Comparison of ENCODE assay signal across 9 mouse cellular contexts in the genomic region with DNA sequence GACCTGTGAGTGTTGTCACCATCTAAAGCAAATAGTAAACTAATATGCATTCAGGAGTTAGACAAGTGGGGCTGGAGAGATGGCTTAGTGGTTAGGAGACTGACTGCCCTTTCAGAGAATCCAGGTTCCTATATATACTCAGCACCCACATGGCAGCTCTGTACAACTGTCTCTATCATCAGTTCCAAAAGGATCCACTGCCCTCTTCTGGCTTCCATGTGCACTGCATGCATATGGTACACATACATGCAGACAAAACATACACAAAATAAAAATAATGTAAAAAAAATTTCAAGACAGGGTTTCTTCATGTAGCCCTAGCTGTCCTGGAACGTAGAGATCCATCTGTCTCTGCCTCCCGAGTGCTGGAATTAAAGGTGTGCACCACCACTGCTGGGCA. TPM values are rescaled to one million over a fixed set of nuclear protein-coding genes. Genes with fewer than 3 reads are reported as not detected.
A peak's percentile ranks its signal among the peaks of the same experiment; 100 is the strongest.
DNase-seq lines count a peak whose midpoint lies in the region; ATAC-seq lines count a peak whose summit lies in the region.
"Had no signal": no experiment of that assay in that cellular context is flagged by ENCODE, and none has a peak within 500 bp of the region (broad histone marks: within the 10 kb centered on the region; RNA-seq: fewer than 3 reads in every experiment).

No protein-coding gene starts in this region.

- peaks cover 28% of the 10 kb centered on the region for H3K36me3 ChIP-seq in neural tube, embryonic 15.5 days

- H3K27ac ChIP-seq in neural tube, embryonic 15.5 days (replicated peaks): no peak overlapping the region
- H3K27ac ChIP-seq: heart, embryonic 15.5 days had no signal

- H3K27me3 ChIP-seq in neural tube, embryonic 15.5 days (replicated peaks): no peaks in the 10 kb centered on the region
- H3K27me3 ChIP-seq: heart, embryonic 15.5 days had no signal

- 0 out of 2 replicates have a peak, but pooled peaks cover 5% of the 10 kb centered on the region for H3K9me3 ChIP-seq in neural tube, embryonic 15.5 days (replicated peaks)
- H3K9me3 ChIP-seq: heart, embryonic 15.5 days had no signal

- H3K4me3 ChIP-seq in neural tube, embryonic 15.5 days (replicated peaks): no peak overlapping the region
- H3K4me3 ChIP-seq: heart, embryonic 15.5 days had no signal

- DNase-seq in gastrocnemius, adult 18-20 months (ENCODE audit: low spot score): peak; percentile 20
- DNase-seq in gastrocnemius, postnatal 10 days: no peak
- DNase-seq in right cerebral cortex, postnatal 14 days: peak; percentile 25
- DNase-seq in right cerebral cortex, postnatal 25 days: no peak
- peak; percentile 21 for DNase-seq in embryo, embryonic 11 days
- DNase-seq in gastrocnemius, postnatal 25 days: no peak

- WGBS in neural tube, embryonic 15.5 days: 98% methylated on average over 2 of the region's 2 CpGs

- no peak overlapping the region for H3K4me2 ChIP-seq in neural tube, embryonic 15.5 days
- H3K4me2 ChIP-seq: heart, embryonic 15.5 days had no signal

- no peak overlapping the region for H3K9ac ChIP-seq in neural tube, embryonic 15.5 days (replicated peaks)
- H3K9ac ChIP-seq: heart, embryonic 15.5 days had no signal

- peak; percentile 73 for ATAC-seq in megakaryocyte-erythroid progenitor cell, adult 5-6 weeks (replicated peaks; ENCODE audit: low FRiP score, low TSS enrichment, poor library complexity, severe bottlenecking)
- ATAC-seq in neural tube, embryonic 15.5 days (ENCODE audit: low FRiP score): no peak

- H3K4me1 ChIP-seq in neural tube, embryonic 15.5 days: no peaks in the 10 kb centered on the region
- H3K4me1 ChIP-seq: heart, embryonic 15.5 days had no signal

RNA-seq across cellular contexts. Expression of a gene that starts 36.6 kb away (rescaled TPM):
- 10 to 100 TPM; 14.4 to 16.4 TPM for total RNA-seq in gastrocnemius, adult 18-20 months (2021)
- total RNA-seq in gastrocnemius, postnatal 10 days (2021): 10 to 100 TPM; 20.4 to 27.7 TPM
- total RNA-seq in megakaryocyte-erythroid progenitor cell, adult 5-6 weeks (2014; fragmentation: Nextera tagmentation): 97.2 and 106 TPM in 2 replicates
- total RNA-seq in megakaryocyte-erythroid progenitor cell, adult 5-6 weeks (2017): 35.0 and 77.3 TPM in 2 replicates
- 31.5 and 31.8 TPM in 2 replicates for polyA plus RNA-seq in neural tube, embryonic 15.5 days (2015; fragmentation: Nextera tagmentation; extraction: Ambion mirVana)
- 10 to 100 TPM; 15.8 to 16.5 TPM for total RNA-seq in gastrocnemius, postnatal 25 days (2021)

Comparison
In these comparisons a context has a peak if more than half of its experiments do, and no peak if none do; other contexts are left out.
1. DNase-seq: peak in gastrocnemius, adult 18-20 months (single experiment), right cerebral cortex, postnatal 14 days (single experiment) and embryo, embryonic 11 days (single experiment); none in gastrocnemius, postnatal 10 days (single experiment), right cerebral cortex, postnatal 25 days (single experiment) and gastrocnemius, postnatal 25 days (single experiment).